Mouse (Mus musculus) small intestine, adult 2 months (tissue): ENCODE data around the gene Samhd1.

ENCODE experiments used
- CTCF ChIP-seq: fragments of 200-500 bp; IDR thresholded peaks from 2 replicates; pipeline ENCODE4 v1.5.1; 2012; ENCODE audit warnings: low read depth, mild to moderate bottlenecking, control low read depth, inconsistent platforms, low read length, moderate library complexity, mixed read lengths; ENCODE audit not compliant: insufficient replicate concordance, insufficient read length; ENCODE audit errors: extremely low read depth
- POLR2A ChIP-seq: fragments of 200-500 bp; IDR thresholded peaks from 2 replicates; pipeline ENCODE4 v1.6.1; 2012; ENCODE audit warnings: low read depth, mild to moderate bottlenecking, control low read depth, inconsistent platforms, low read length, moderate library complexity

DNA sequence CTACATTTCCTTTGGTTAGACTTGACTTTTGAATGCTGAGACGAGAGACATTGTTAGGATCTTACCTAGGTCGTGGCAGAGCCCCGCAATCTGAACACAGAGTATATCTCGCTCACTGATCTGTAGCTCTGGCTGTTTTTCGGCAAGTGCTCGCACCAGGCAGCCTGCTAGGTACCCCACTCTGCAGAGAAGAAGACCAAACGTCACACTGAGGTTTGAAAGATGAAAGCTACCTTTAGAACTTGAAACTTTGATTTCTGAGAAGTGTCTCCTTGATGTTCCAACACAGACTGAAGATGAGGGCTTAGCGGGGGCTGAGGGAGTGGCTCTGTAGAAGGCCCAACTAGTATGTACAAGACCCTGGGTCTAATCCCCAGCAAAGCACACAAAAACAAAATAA lies 13.3 kb downstream of the Samhd1 start:
- no peak for TF ChIP-seq CTCF
- TF ChIP-seq POLR2A: no peak
